Mouse (Mus musculus): ENCODE data around the gene Lrrc8b. TPM values are rescaled to one million over a fixed set of nuclear protein-coding genes. Genes with fewer than 3 reads are reported as not detected.

Gene Lrrc8b
- polyA plus RNA-seq, 1 experiment from 2014 or later, result 6.1 TPM

GRCm38 (mm10) chr5:105523452-105523851 lies 107.9 kb downstream of the Lrrc8b start:
- H3K4me1 ChIP-seq, result peaks cover 14% of the 10 kb centered on the region
- no peak for ATAC-seq (ENCODE audit: insufficient number of reproducible peaks, insufficient read depth, low FRiP score, low TSS enrichment)
- H3K9ac ChIP-seq, result no peak overlapping the region
- no peak overlapping the region for H3K27ac ChIP-seq
- 78% methylated on average over 3 of the region's 3 CpGs for WGBS
- H3K4me3 ChIP-seq, result no peak overlapping the region
- no peaks in the 10 kb centered on the region for H3K27me3 ChIP-seq
- no peaks in the 10 kb centered on the region for H3K9me3 ChIP-seq
- H3K4me2 ChIP-seq (replicated peaks), result no peak overlapping the region
- H3K36me3 ChIP-seq, result no peaks in the 10 kb centered on the region

- no peak overlapping the region for H3K9ac ChIP-seq
- no peak overlapping the region for H3K4me2 ChIP-seq (replicated peaks)
- no peaks in the 10 kb centered on the region for H3K9me3 ChIP-seq
- 91% methylated on average over 12 of the region's 12 CpGs for WGBS
- no peak for ATAC-seq (ENCODE audit: insufficient number of reproducible peaks, insufficient read depth, low FRiP score, low TSS enrichment)
- H3K36me3 ChIP-seq, result no peaks in the 10 kb centered on the region
- H3K27ac ChIP-seq, result no peak overlapping the region
- H3K27me3 ChIP-seq, result no peaks in the 10 kb centered on the region
- H3K4me1 ChIP-seq, result peaks cover 8% of the 10 kb centered on the region
- H3K4me3 ChIP-seq, result no peak overlapping the region
Measured at GRCm38 (mm10) chr5:105525004-105525403, 109.4 kb downstream of the Lrrc8b start.

DNA sequence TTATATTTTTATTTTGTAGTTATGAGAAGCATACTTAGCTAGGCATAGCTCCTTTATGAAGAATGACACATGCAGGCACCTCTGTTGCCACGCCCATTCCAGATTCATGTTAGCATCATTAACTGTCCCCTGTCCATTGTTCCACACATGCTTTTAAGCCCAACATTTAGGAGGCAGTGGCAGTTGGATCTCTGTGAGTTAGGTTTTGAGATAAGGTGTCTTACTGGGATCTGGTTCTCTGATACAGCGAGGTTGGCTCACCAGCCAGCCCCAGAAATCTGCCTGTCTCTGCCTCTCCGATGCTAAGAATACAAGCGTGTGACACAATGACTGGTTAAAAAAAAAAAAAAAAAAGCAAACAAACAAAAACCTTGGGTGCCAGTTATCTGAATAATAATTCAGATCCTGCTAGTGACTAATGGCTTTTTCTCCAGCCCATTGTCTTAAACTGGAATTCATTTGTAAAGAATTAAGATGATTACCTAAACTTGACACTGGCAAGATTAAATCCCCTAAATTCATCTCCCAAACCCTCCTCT lies 110.6 kb downstream of the Lrrc8b start:
- Histone ChIP-seq H3K27ac (no peak overlapping the region), H3K4me1 (no peaks in the 10 kb centered on the region), H3K36me3 (no peaks in the 10 kb centered on the region), H3K9ac (no peak overlapping the region), H3K4me3 (no peak overlapping the region), H3K4me2 (replicated peaks) (no peak overlapping the region), H3K9me3 (no peaks in the 10 kb centered on the region), H3K27me3 (no peaks in the 10 kb centered on the region)
- no peak for ATAC-seq (ENCODE audit: insufficient number of reproducible peaks, insufficient read depth, low FRiP score, low TSS enrichment)
- 86% methylated on average over 4 of the region's 4 CpGs for WGBS

DNA sequence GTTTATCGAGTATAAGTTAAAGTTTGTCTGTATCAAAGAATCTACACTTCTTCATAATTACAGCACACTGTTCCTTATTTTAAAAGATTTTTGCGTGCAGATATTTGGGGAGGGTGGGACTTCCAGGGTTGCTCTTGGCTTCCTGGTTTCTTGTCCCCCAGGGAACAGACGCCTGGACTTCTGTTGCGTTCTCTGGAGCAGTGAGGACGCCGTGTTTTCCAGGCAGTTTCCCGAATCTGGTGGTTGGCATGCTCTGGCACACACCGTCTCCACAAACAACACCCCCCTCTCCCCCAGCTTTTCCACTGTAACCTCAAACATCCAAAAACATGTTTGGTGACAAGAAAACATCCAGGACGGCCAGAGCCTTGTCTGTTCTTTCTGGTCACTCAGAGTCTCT lies 111.2 kb downstream of the Lrrc8b start:
- no peak overlapping the region for H3K9ac ChIP-seq
- H3K4me3 ChIP-seq, result no peak overlapping the region
- H3K27ac ChIP-seq, result no peak overlapping the region
- no peak overlapping the region for H3K4me2 ChIP-seq (replicated peaks)
- no peaks in the 10 kb centered on the region for H3K36me3 ChIP-seq
- H3K27me3 ChIP-seq, result no peaks in the 10 kb centered on the region
- no peaks in the 10 kb centered on the region for H3K9me3 ChIP-seq
- no peaks in the 10 kb centered on the region for H3K4me1 ChIP-seq
- ATAC-seq (ENCODE audit: insufficient number of reproducible peaks, insufficient read depth, low FRiP score, low TSS enrichment), result no peak
- 85% methylated on average over 9 of the region's 9 CpGs for WGBS

GRCm38 (mm10) chr5:105527477-105528331 lies 112.1 kb downstream of the Lrrc8b start:
- no peaks in the 10 kb centered on the region for H3K36me3 ChIP-seq
- no peak overlapping the region for H3K4me2 ChIP-seq (replicated peaks)
- H3K27ac ChIP-seq, result no peak overlapping the region
- no peaks in the 10 kb centered on the region for H3K4me1 ChIP-seq
- H3K9ac ChIP-seq, result no peak overlapping the region
- no peaks in the 10 kb centered on the region for H3K27me3 ChIP-seq
- no peak overlapping the region for H3K4me3 ChIP-seq
- H3K9me3 ChIP-seq, result no peaks in the 10 kb centered on the region
- no peak for ATAC-seq (ENCODE audit: insufficient number of reproducible peaks, insufficient read depth, low FRiP score, low TSS enrichment)
- WGBS, result 87% methylated on average over 23 of the region's 23 CpGs

DNA sequence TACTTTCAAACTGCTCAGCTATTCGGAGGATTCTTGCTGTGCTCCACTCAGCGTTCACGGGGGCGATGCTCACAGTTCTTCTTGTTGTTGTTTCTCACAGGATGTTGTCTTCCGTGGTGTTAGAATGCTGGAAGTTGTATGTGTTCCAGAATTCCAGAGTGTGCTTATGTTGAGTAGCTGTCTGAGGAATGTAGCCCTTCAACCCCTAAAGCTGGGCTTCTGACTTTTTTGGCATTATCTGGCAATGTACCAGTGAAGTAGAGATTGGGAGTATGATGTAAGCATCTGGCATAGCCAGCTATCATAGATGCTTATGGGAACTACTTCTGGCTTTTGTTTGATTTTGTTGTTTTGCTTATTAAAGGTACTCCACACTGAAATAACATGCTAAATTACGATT lies 115.0 kb downstream of the Lrrc8b start:
- Histone ChIP-seq H3K4me2 (replicated peaks) (no peak overlapping the region), H3K27me3 (no peaks in the 10 kb centered on the region), H3K4me1 (no peaks in the 10 kb centered on the region), H3K9me3 (no peaks in the 10 kb centered on the region), H3K9ac (no peak overlapping the region), H3K4me3 (no peak overlapping the region), H3K36me3 (no peaks in the 10 kb centered on the region), H3K27ac (no peak overlapping the region)
- no peak for ATAC-seq (ENCODE audit: insufficient number of reproducible peaks, insufficient read depth, low FRiP score, low TSS enrichment)
- 81% methylated on average over 6 of the region's 6 CpGs for WGBS

GRCm38 (mm10) chr5:105535186-105535585 lies 119.6 kb downstream of the Lrrc8b start:
- 0 out of 2 replicates have a peak, but pooled peaks cover 5% of the 10 kb centered on the region for H3K4me1 ChIP-seq
- 90% methylated on average over 3 of the region's 3 CpGs for WGBS
- H3K4me2 ChIP-seq (replicated peaks), result no peak overlapping the region
- H3K9ac ChIP-seq, result no peak overlapping the region
- no peaks in the 10 kb centered on the region for H3K9me3 ChIP-seq
- no peak overlapping the region for H3K27ac ChIP-seq
- ATAC-seq (ENCODE audit: insufficient number of reproducible peaks, insufficient read depth, low FRiP score, low TSS enrichment), result no peak
- H3K4me3 ChIP-seq, result no peak overlapping the region
- no peaks in the 10 kb centered on the region for H3K36me3 ChIP-seq
- H3K27me3 ChIP-seq, result no peaks in the 10 kb centered on the region

DNA sequence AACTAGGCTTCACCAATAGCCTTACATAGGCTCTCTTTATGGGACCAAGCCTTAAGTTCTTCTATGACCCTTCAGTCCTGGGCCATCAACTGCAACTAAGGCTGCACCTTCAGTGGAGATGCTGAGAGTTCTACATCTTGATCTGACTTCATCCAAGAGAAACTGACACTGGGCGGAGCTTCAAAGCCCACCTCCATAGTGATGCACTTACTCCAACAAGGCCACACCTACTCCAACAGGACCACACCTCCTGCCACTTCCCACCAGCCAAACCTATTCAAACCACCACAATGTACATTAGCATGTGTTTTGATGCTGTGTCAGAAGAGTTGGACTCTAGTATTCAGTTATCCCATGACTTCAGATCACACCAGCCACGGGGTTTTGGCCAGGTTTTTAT lies 120.6 kb downstream of the Lrrc8b start:
- Histone ChIP-seq H3K4me2 (replicated peaks) (no peak overlapping the region), H3K27me3 (no peaks in the 10 kb centered on the region), H3K36me3 (no peaks in the 10 kb centered on the region), H3K9me3 (no peaks in the 10 kb centered on the region), H3K4me1 (0 out of 2 replicates have a peak, but pooled peaks cover 5% of the 10 kb centered on the region), H3K9ac (no peak overlapping the region), H3K4me3 (no peak overlapping the region), H3K27ac (no peak overlapping the region)
- ATAC-seq (ENCODE audit: insufficient number of reproducible peaks, insufficient read depth, low FRiP score, low TSS enrichment), result no peak
- WGBS, result 94% methylated on average over 2 of the region's 2 CpGs

- Histone ChIP-seq H3K4me1 (0 out of 2 replicates have a peak, but pooled peaks cover 5% of the 10 kb centered on the region), H3K4me2 (replicated peaks) (no peak overlapping the region), H3K9ac (no peak overlapping the region), H3K27ac (0 out of 2 replicates have a peak overlapping the region, but pooled peaks have one; percentile 41), H3K36me3 (no peaks in the 10 kb centered on the region), H3K9me3 (no peaks in the 10 kb centered on the region), H3K4me3 (no peak overlapping the region), H3K27me3 (no peaks in the 10 kb centered on the region)
- no peak; the same call in 1 of the 2 replicates for ATAC-seq (ENCODE audit: insufficient number of reproducible peaks, insufficient read depth, low FRiP score, low TSS enrichment)
- WGBS, result 51% methylated on average over 11 of the region's 11 CpGs
Measured at GRCm38 (mm10) chr5:105537101-105537723, 121.6 kb downstream of the Lrrc8b start.

Other genes with a start within 250 kb of the Lrrc8b start
- gene Gbp10, start 176.2 kb upstream of the Lrrc8b start, polyA plus RNA-seq (2016; fragmentation: Nextera tagmentation; extraction: Ambion mirVana), result 0.22 and 0.52 TPM in 2 replicates
- gene Gm43302, start 122.1 kb upstream of the Lrrc8b start, polyA plus RNA-seq (2016; fragmentation: Nextera tagmentation; extraction: Ambion mirVana), result not detected in 2 replicates
- gene Gbp6, start 122.1 kb upstream of the Lrrc8b start, polyA plus RNA-seq (2016; fragmentation: Nextera tagmentation; extraction: Ambion mirVana), result 0.78 and 0.90 TPM in 2 replicates
- gene Lrrc8c, start 103.6 kb downstream of the Lrrc8b start, polyA plus RNA-seq (2016; fragmentation: Nextera tagmentation; extraction: Ambion mirVana), result 13.2 TPM in 2 replicates

Measured in embryonic facial prominence, embryonic 12.5 days (tissue).